Mouse (Mus musculus): Measurements from ENCODE around the gene Cerk.

Gene Cerk

GRCm38 (mm10) chr15:86095722-86096603 lies 90.0 kb downstream of the Cerk start:
- intact Hi-C loops (cut with DNase I): loop anchor here (2.0 kb wide), 1 partner anchor 15 kb away; no protein-coding TSS in a partner anchor

GRCm38 (mm10) chr15:86094324-86095121 lies 91.4 kb downstream of the Cerk start:
- intact Hi-C loops (cut with DNase I): no loop called here

- intact Hi-C loops (cut with DNase I): no loop called here
These were observed 92.7 kb downstream of the Cerk start for GRCm38 (mm10) chr15:86093236-86093635.

GRCm38 (mm10) chr15:86091998-86092670 lies 93.8 kb downstream of the Cerk start:
- intact Hi-C loops (cut with DNase I): no loop called here

- intact Hi-C loops (cut with DNase I): no loop called here
These were observed 94.5 kb downstream of the Cerk start for GRCm38 (mm10) chr15:86091201-86091997.

GRCm38 (mm10) chr15:86090578-86090977 lies 95.4 kb downstream of the Cerk start:
- intact Hi-C loops (cut with DNase I): no loop called here

- intact Hi-C loops (cut with DNase I): loop anchor here (5.0 kb wide), 1 partner anchor 32 kb away; no protein-coding TSS in a partner anchor
These were observed 95.9 kb downstream of the Cerk start for GRCm38 (mm10) chr15:86089991-86090529.

Data from adrenal gland (tissue).